Mouse (Mus musculus): ENCODE measurements around the gene Acoxl. TPM values are rescaled to one million over a fixed set of nuclear protein-coding genes. Genes with fewer than 3 reads are reported as not detected.

Acoxl gene
- polyA plus RNA-seq, 1 experiment from 2014 or later = 0.19 TPM

- no peaks in the 10 kb centered on the region for H3K36me3 ChIP-seq
These were observed 275.9 kb downstream of the Acoxl start for GRCm38 (mm10) chr2:128114621-128115020.

GRCm38 (mm10) chr2:128115579-128115978 is 276.9 kb downstream of the Acoxl start:
- no peak overlapping the region for H3K27ac ChIP-seq
- H3K9me3 ChIP-seq = no peaks in the 10 kb centered on the region
- H3K36me3 ChIP-seq = no peaks in the 10 kb centered on the region
- no peak for ATAC-seq (ENCODE audit: insufficient read depth, low FRiP score, low read depth)
- no peak overlapping the region for H3K4me2 ChIP-seq
- no peaks in the 10 kb centered on the region for H3K4me1 ChIP-seq
- no peak overlapping the region for H3K4me3 ChIP-seq (replicated peaks)
- WGBS = 50% methylated on average over 4 of the region's 4 CpGs
- no peak overlapping the region for H3K9ac ChIP-seq
- no peaks in the 10 kb centered on the region for H3K27me3 ChIP-seq (replicated peaks)

More at GRCm38 (mm10) chr2:128114621-128115020, 275.9 kb downstream of the Acoxl start:
- Histone ChIP-seq H3K27me3 (replicated peaks) (no peaks in the 10 kb centered on the region), H3K4me3 (replicated peaks) (no peak overlapping the region), H3K9me3 (no peaks in the 10 kb centered on the region), H3K4me2 (no peak overlapping the region), H3K4me1 (no peaks in the 10 kb centered on the region), H3K27ac (no peak overlapping the region), H3K9ac (no peak overlapping the region)
- ATAC-seq (ENCODE audit: insufficient read depth, low FRiP score, low read depth) = no peak
- 70% methylated on average over 3 of the region's 3 CpGs for WGBS

- Histone ChIP-seq H3K4me3 (replicated peaks) (no peak overlapping the region), H3K27me3 (replicated peaks) (no peaks in the 10 kb centered on the region; the same call in 1 of the 2 replicates), H3K4me2 (no peak overlapping the region), H3K9ac (no peak overlapping the region), H3K4me1 (peaks cover 1% of the 10 kb centered on the region; the same call in 1 of the 2 replicates), H3K27ac (no peak overlapping the region), H3K9me3 (no peaks in the 10 kb centered on the region), H3K36me3 (no peaks in the 10 kb centered on the region)
- ATAC-seq (ENCODE audit: insufficient read depth, low FRiP score, low read depth) = no peak
- 80% methylated on average over 7 of the region's 7 CpGs for WGBS
These were observed 278.9 kb downstream of the Acoxl start for GRCm38 (mm10) chr2:128117605-128118004.

GRCm38 (mm10) chr2:128118971-128119370 is 280.3 kb downstream of the Acoxl start:
- ATAC-seq (ENCODE audit: insufficient read depth, low FRiP score, low read depth) = no peak
- Histone ChIP-seq H3K27me3 (replicated peaks) (peaks cover 6% of the 10 kb centered on the region), H3K4me2 (no peak overlapping the region), H3K4me3 (replicated peaks) (no peak overlapping the region), H3K9me3 (no peaks in the 10 kb centered on the region), H3K36me3 (no peaks in the 10 kb centered on the region), H3K27ac (no peak overlapping the region), H3K9ac (no peak overlapping the region), H3K4me1 (peaks cover 14% of the 10 kb centered on the region)
- WGBS = 89% methylated on average over 9 of the region's 9 CpGs

GRCm38 (mm10) chr2:128122491-128122890 is 283.8 kb downstream of the Acoxl start:
- no peak overlapping the region for H3K9ac ChIP-seq

GRCm38 (mm10) chr2:128122891-128123771 is 284.5 kb downstream of the Acoxl start:
- Histone ChIP-seq H3K27ac (no peak overlapping the region), H3K36me3 (no peaks in the 10 kb centered on the region), H3K4me1 (peaks cover 27% of the 10 kb centered on the region), H3K9ac (no peak overlapping the region), H3K4me3 (replicated peaks) (peak overlapping the region; percentile 70), H3K9me3 (no peaks in the 10 kb centered on the region), H3K27me3 (replicated peaks) (peaks cover 11% of the 10 kb centered on the region), H3K4me2 (peak overlapping the region; percentile 95)
- WGBS = 4% methylated on average over 40 of the region's 40 CpGs
- no peak for ATAC-seq (ENCODE audit: insufficient read depth, low FRiP score, low read depth)

More at GRCm38 (mm10) chr2:128122491-128122890, 283.8 kb downstream of the Acoxl start:
- Histone ChIP-seq H3K27me3 (replicated peaks) (peaks cover 11% of the 10 kb centered on the region), H3K4me1 (peaks cover 26% of the 10 kb centered on the region), H3K9me3 (no peaks in the 10 kb centered on the region), H3K4me2 (peak overlapping the region; percentile 95), H3K4me3 (replicated peaks) (peak overlapping the region; percentile 70), H3K36me3 (no peaks in the 10 kb centered on the region), H3K27ac (no peak overlapping the region)
- 4% methylated on average over 9 of the region's 9 CpGs for WGBS
- no peak for ATAC-seq (ENCODE audit: insufficient read depth, low FRiP score, low read depth)

- Histone ChIP-seq H3K4me2 (peak overlapping the region; percentile 95), H3K9me3 (no peaks in the 10 kb centered on the region), H3K4me3 (replicated peaks) (peak overlapping the region; percentile 70), H3K36me3 (no peaks in the 10 kb centered on the region), H3K9ac (no peak overlapping the region), H3K4me1 (peaks cover 33% of the 10 kb centered on the region), H3K27ac (no peak overlapping the region), H3K27me3 (replicated peaks) (peaks cover 11% of the 10 kb centered on the region)
- 15% methylated on average over 23 of the region's 23 CpGs for WGBS
- no peak for ATAC-seq (ENCODE audit: insufficient read depth, low FRiP score, low read depth)
These were observed 285.4 kb downstream of the Acoxl start for GRCm38 (mm10) chr2:128123921-128124683.

- H3K9ac ChIP-seq = no peak overlapping the region
- ATAC-seq (ENCODE audit: insufficient read depth, low FRiP score, low read depth) = no peak
- H3K27ac ChIP-seq = no peak overlapping the region
- no peaks in the 10 kb centered on the region for H3K9me3 ChIP-seq
- peak overlapping the region; percentile 95 for H3K4me2 ChIP-seq
- 18% methylated on average over 15 of the region's 15 CpGs for WGBS
- H3K4me1 ChIP-seq = peaks cover 33% of the 10 kb centered on the region
- no peaks in the 10 kb centered on the region for H3K36me3 ChIP-seq
- H3K27me3 ChIP-seq (replicated peaks) = peaks cover 11% of the 10 kb centered on the region
- H3K4me3 ChIP-seq (replicated peaks) = peak overlapping the region; percentile 70
These were observed 286.0 kb downstream of the Acoxl start for GRCm38 (mm10) chr2:128124693-128125092.

GRCm38 (mm10) chr2:128125635-128126470 is 287.2 kb downstream of the Acoxl start, which contains the start of gene Bcl2l11:
TSS of gene Bcl2l11 (plus strand) at chr2:128126038.
- peaks cover 33% of the 10 kb centered on the region for H3K4me1 ChIP-seq
- peak within 1 kb of the TSS; percentile 95 for H3K4me2 ChIP-seq
- peaks cover 11% of the 10 kb centered on the region for H3K27me3 ChIP-seq (replicated peaks)
- WGBS = under 1% methylated on average over 76 of the region's 76 CpGs
- H3K9ac ChIP-seq = peak within 1 kb of the TSS; percentile 73
- H3K4me3 ChIP-seq (replicated peaks) = peak within 1 kb of the TSS; percentile 70
- H3K36me3 ChIP-seq = no peaks in the 10 kb centered on the region
- no peaks in the 10 kb centered on the region for H3K9me3 ChIP-seq
- ATAC-seq (ENCODE audit: insufficient read depth, low FRiP score, low read depth) = peak; percentile 83
- peak within 1 kb of the TSS; percentile 93 for H3K27ac ChIP-seq

GRCm38 (mm10) chr2:128126591-128127051 is 287.9 kb downstream of the Acoxl start:
- H3K4me3 ChIP-seq (replicated peaks) = peak overlapping the region; percentile 70
- peak overlapping the region; percentile 95 for H3K4me2 ChIP-seq
- no peak for ATAC-seq (ENCODE audit: insufficient read depth, low FRiP score, low read depth)
- peak overlapping the region; percentile 93 for H3K27ac ChIP-seq
- H3K36me3 ChIP-seq = peaks cover 3% of the 10 kb centered on the region; the same call in 1 of the 2 replicates
- H3K9ac ChIP-seq = peak overlapping the region; percentile 73
- H3K9me3 ChIP-seq = no peaks in the 10 kb centered on the region
- under 1% methylated on average over 35 of the region's 35 CpGs for WGBS
- peaks cover 33% of the 10 kb centered on the region for H3K4me1 ChIP-seq
- peaks cover 11% of the 10 kb centered on the region for H3K27me3 ChIP-seq (replicated peaks)

GRCm38 (mm10) chr2:128127121-128127671 is 288.5 kb downstream of the Acoxl start:
- H3K27me3 ChIP-seq (replicated peaks) = peaks cover 11% of the 10 kb centered on the region
- peak overlapping the region; percentile 95 for H3K4me2 ChIP-seq
- peak overlapping the region; percentile 73 for H3K9ac ChIP-seq
- H3K9me3 ChIP-seq = no peaks in the 10 kb centered on the region
- H3K4me1 ChIP-seq = peaks cover 33% of the 10 kb centered on the region
- H3K27ac ChIP-seq = peak overlapping the region; percentile 93
- ATAC-seq (ENCODE audit: insufficient read depth, low FRiP score, low read depth) = peak; percentile 89
- peaks cover 3% of the 10 kb centered on the region; the same call in 1 of the 2 replicates for H3K36me3 ChIP-seq
- under 1% methylated on average over 63 of the region's 67 CpGs for WGBS
- H3K4me3 ChIP-seq (replicated peaks) = peak overlapping the region; percentile 70

All from stomach, embryonic 15.5 days (tissue).